Mouse (Mus musculus): ENCODE measurements around the gene Arhgef28.

The Arhgef28 gene

DNA sequence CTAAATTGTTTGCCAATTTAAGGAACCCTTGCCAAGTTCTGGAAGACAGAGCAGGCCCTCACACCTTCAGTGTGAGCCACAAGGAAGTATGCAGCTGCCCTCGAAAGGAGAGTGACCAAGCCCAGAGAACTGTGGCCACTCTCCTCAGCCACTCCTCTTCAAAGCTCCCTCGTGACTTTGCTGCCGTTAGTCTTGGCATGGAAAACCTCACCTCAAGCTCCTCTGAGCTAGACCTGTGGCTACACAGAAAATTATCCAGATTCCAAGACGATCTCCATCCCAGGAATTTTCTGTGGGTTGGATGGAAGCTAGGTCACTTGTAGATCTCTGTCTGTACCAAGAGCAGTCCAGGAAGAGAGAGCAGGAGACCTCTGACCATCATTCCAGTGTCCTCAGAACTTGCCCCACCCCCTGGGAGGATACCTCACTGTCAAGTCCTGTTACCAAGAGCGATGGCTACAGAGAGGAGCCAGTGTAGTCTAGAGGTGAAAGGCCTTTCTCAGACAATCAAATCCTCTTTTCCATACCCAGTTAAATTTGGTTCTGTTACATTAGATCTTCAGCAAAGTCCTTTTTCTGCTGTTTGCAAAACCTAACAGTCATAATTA lies 200.5 kb downstream of the Arhgef28 start:
- in situ Hi-C loops (cut with MboI; ENCODE audit: low pct_unique_long_range_greater_than_20kb in 1 of 2, low sequenced_read_pairs in 2 of 2, unreplicated experiment in 1 of 2): no loop called here

DNA sequence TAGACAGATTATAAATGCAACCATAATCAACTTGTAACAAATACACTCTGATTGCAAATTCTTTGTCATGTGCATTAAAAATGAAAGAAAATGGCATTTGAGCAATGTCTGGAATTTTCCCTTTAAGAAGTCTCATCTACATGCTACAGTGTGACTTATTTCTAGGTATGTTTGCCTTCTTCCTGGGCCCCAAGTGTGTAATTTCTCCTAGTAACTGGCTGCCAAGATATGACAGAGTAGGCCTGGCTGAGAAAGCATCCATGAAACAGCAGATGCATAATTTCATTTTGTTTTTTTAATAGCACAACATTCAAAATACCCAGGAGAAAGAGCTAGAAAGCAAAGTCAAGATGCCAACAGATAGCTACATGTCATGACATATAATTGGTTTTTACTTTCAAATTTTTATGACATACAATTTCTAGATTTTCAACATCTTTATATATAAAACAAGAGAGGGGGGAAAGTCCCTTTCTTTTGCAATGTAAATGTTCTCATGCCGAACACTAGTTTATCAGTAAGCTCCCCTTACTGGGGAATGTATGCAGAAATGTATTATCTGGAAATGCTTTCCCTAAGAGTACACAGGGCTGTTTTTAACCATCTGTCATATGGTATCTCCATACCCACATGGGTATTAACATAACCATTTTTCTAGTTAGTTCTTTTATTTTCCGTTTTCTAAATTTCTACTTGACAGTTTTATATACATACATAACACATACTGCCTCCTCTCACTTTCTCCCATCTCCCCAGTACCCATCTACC lies 201.4 kb downstream of the Arhgef28 start:
- in situ Hi-C loops (cut with MboI; ENCODE audit: low pct_unique_long_range_greater_than_20kb in 1 of 2, low sequenced_read_pairs in 2 of 2, unreplicated experiment in 1 of 2): no loop called here

DNA sequence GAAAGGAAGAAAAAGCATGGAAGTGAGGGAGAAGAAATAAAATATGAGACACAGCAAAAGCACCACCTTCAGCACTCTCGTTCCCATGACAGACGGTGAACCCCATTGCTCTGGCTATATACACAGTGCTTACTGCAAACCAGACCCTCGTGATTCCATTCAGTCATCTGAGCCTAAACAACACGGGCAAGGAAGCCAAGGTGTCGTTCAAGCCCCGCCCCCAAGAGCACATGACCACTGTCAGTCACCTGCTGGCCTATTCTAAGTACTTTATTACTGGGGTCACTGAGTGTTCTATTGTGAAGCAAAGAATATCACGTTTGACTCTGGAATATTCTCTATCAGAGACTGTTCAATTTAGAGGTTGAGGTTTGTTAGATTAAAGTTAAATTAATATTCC lies 202.5 kb downstream of the Arhgef28 start:
- in situ Hi-C loops (cut with MboI; ENCODE audit: low pct_unique_long_range_greater_than_20kb in 1 of 2, low sequenced_read_pairs in 2 of 2, unreplicated experiment in 1 of 2): no loop called here

DNA sequence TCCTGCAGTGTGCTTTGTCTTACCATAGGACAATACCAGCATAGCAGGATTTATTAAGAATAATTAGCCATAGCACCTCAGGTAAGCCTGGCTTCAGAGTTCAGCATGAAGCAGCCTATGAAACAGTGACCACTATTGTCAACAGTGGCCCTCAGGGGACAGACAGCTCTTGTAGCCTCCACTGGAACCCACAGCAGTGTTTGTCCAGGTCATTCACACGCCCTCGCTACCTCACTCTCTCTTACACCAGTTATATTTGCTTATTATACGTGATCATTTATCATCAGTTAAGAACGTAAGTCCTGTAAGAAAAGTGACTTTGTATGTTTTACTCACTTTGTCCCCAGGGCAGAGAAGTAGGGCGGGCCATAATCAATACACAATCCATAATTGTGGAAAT lies 203.6 kb downstream of the Arhgef28 start:
- in situ Hi-C loops (cut with MboI; ENCODE audit: low pct_unique_long_range_greater_than_20kb in 1 of 2, low sequenced_read_pairs in 2 of 2, unreplicated experiment in 1 of 2): no loop called here

DNA sequence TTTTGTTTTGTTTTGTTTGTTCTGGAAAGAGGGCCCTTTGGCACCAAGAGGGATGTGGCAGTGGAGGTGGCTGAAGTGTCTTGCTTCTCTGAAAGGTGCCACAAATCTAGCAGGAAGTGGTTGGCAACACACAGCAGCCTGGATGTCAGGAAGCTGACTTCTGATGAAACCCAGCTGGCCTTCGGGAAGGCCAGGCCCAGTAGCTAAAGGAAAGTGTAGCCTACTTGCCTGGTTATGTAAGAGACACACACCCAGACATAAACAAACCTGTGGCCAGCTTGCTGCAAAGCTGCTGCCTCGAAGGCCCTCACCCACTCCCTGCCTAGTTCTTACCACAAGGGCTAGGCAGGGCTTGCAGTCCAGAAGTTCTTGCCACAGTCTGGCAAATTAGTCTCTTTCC lies 204.1 kb downstream of the Arhgef28 start:
- in situ Hi-C loops (cut with MboI; ENCODE audit: low pct_unique_long_range_greater_than_20kb in 1 of 2, low sequenced_read_pairs in 2 of 2, unreplicated experiment in 1 of 2): no loop called here

DNA sequence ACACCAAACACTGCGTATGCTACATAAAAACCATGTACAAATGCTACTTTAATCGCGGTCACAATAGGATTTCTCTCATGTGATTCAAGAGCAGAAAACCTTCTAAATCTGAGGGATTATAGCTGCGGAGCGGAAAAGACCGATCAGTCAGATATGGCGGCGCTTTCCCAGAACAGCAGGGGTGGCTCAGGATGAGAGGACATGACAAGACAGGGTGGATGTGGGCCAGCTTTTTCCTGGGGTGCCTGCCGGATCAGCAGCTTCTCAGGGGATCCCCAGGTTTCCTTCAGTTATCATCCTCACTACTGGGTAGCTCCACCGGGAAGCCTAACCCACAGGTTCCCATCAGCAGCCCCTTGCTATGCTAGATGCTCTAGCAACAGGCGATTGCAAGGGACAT lies 204.5 kb downstream of the Arhgef28 start:
- in situ Hi-C loops (cut with MboI; ENCODE audit: low pct_unique_long_range_greater_than_20kb in 1 of 2, low sequenced_read_pairs in 2 of 2, unreplicated experiment in 1 of 2): no loop called here

DNA sequence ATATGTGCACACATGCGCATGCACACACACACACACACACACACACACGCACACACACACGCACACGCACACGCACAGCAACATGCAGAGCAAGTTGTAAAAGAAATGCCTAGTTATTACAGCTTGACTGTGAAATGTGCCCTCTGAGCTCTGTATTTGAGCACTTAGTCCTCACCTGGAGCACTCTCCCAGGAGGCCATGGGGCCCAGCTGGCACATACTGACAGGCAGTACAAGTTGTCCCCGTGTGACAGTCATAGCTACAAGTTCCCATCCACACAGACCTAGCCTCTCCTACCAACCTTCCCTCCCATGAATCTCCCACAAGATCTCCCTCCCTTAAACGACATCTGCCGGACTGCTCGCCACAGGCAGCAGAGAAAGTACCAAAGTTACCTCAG lies 205.4 kb downstream of the Arhgef28 start:
- in situ Hi-C loops (cut with MboI; ENCODE audit: low pct_unique_long_range_greater_than_20kb in 1 of 2, low sequenced_read_pairs in 2 of 2, unreplicated experiment in 1 of 2): no loop called here

DNA sequence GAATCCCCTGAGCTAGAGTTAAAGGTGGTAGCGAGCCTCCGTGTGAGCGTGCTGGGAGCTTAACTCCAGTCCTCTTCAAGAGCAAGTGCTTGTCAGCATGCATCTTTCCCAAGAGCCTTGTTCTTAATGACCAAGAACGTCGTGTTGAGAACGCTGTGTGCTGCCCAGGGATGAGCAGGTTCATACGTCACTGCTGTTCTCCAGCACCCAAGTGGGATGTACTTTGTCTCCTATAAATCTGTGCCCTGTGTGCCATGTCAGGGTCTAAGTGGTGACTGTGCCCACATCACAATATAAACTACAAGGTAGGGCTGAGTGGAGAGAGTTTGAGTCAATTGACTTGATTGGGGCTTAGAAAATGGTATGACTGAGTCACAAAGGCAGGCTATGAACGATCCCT lies 207.1 kb downstream of the Arhgef28 start:
- in situ Hi-C loops (cut with MboI; ENCODE audit: low pct_unique_long_range_greater_than_20kb in 1 of 2, low sequenced_read_pairs in 2 of 2, unreplicated experiment in 1 of 2): no loop called here

DNA sequence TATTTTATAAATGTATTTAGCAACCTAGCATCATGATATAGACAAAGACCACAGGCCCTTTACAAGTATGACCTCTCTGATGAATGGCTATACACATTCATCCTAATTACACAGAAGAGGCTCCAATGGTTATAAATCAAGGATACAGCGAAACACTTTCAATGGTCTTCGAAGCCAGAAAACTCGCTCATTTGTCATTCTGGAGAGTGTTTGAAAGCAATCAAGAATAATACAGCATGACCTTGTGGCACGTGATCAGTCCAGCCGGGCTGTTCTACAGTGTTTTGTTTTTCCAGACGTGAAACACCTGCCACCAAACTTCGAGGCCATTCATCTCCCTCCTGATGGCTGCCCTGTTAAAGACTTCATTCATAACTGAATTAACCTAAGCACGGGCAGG lies 207.7 kb downstream of the Arhgef28 start:
- in situ Hi-C loops (cut with MboI; ENCODE audit: low pct_unique_long_range_greater_than_20kb in 1 of 2, low sequenced_read_pairs in 2 of 2, unreplicated experiment in 1 of 2): no loop called here

DNA sequence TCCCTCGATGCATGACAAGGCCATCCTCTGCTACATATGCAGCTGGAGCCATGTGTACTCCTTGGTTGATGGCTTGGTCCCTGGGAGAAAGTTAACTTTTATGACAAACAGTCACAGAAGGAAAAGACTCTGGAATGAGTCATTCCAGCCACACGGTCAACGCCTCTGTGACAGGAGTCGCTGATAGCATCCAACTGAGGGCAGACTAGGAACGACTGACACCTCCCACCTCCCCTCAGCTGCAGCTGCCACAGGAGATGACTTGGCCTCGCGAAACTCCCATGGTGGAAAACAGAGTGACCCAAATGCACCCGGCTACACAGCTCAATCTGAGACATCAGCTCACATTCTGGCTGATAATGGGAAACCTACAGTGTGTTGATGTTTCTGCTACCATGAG lies 215.3 kb downstream of the Arhgef28 start:
- in situ Hi-C loops (cut with MboI; ENCODE audit: low pct_unique_long_range_greater_than_20kb in 1 of 2, low sequenced_read_pairs in 2 of 2, unreplicated experiment in 1 of 2): no loop called here

DNA sequence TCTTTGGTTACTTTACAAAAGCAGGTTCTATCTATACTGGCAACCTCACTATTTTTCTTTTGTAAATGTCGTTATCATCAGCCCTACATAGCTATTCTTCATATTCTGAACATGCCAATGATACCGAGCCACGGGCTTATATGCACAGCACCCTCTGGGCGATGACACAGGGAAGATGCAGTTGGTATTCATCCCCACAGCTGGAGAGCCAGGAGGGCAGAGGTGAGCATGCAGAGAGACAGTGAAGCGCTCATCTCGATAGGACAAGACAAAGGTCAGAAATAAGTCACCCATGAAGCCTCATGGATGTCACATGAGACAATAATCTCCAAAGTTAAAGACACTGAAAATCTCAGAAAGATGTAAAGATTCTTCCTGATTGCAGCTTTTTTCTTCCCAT lies 217.4 kb downstream of the Arhgef28 start:
- in situ Hi-C loops (cut with MboI; ENCODE audit: low pct_unique_long_range_greater_than_20kb in 1 of 2, low sequenced_read_pairs in 2 of 2, unreplicated experiment in 1 of 2): no loop called here

DNA sequence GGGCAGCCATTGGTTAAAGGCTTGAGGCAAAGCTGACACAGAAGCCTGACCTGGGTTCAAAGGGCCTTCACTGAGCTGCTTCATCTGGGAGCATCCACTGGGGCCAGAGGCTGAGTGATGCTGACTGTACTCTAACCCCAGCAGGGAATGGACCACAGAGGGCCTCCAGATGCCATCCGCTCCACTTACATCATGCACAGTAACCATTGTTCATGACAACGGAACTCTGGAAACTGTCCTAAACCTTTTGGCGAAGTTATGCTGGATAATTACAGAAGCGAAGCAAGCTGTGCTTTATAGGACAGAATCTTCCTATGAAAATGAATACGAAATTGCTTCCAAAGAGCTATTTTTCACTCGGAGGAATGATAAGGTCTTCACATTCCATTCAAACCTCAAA lies 219.5 kb downstream of the Arhgef28 start:
- in situ Hi-C loops (cut with MboI; ENCODE audit: low pct_unique_long_range_greater_than_20kb in 1 of 2, low sequenced_read_pairs in 2 of 2, unreplicated experiment in 1 of 2): no loop called here

DNA sequence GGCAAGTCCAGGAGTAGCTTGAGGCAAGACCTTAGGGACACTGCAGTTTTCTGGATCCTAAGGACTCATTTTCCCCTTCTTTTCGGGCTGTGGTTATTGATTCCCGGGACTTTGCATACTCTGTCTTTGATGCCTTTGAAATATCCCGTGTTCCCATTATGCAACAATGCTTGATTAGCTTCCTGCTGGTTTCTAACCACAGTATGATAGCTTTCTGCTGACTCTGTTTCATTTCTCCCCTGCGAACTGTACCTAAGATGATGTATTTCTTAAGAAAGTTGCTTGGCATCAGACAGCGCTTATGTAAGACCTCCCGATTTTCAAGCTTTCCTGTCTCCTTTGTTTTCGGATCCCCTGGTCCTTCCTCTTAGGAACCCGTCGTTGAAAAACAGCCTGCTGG lies 229.1 kb downstream of the Arhgef28 start:
- in situ Hi-C loops (cut with MboI; ENCODE audit: low pct_unique_long_range_greater_than_20kb in 1 of 2, low sequenced_read_pairs in 2 of 2, unreplicated experiment in 1 of 2): no loop called here

DNA sequence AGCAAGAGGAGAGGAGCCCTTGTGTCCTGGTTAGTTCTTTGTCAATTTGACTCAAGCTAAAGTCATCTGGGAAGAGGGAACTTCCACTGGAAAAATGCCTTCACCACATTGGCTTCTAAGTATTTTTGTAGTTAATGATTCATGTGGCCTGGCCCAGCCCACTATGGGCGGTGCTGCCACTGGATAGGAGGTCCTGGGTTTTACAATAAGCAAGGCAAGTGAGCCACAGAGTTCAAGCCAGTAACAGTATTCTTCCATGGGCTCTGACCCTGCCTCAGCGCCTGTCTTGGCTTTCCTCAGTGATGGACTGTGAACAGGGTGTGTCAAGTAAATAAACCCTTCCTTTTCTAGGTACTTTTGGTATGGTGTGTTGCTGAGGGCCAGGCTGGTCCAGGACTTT lies 229.6 kb downstream of the Arhgef28 start:
- in situ Hi-C loops (cut with MboI; ENCODE audit: low pct_unique_long_range_greater_than_20kb in 1 of 2, low sequenced_read_pairs in 2 of 2, unreplicated experiment in 1 of 2): no loop called here

DNA sequence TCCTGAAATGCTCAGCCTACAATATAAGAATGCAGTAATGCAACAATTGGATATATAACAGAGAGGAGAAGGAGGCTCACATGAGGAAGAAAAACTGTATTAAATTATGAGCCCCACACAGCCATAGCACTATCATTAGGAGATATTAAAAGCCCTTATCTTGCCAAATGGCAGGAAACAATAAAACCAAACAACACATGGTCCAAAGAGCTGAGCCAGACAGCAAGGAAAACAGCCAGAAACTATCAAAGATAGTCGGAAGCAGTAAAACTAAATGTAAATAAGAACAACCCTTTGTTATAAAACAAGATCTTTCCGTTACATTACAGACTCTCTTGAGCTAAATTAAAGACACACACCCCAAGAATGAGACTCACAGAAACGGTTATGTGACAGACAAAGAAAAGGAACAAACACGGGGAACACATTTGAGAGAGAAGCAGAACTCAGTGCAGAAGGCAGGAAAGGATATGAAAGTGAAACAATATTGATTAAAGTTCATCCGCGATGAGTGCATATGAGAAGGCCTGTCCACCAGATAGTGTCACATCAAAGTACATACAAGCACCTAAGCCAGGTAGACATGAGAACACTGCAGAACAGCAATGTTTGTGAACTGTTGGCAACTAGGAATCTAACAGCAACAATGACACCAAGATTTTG lies 231.6 kb downstream of the Arhgef28 start:
- in situ Hi-C loops (cut with MboI; ENCODE audit: low pct_unique_long_range_greater_than_20kb in 1 of 2, low sequenced_read_pairs in 2 of 2, unreplicated experiment in 1 of 2): no loop called here

DNA sequence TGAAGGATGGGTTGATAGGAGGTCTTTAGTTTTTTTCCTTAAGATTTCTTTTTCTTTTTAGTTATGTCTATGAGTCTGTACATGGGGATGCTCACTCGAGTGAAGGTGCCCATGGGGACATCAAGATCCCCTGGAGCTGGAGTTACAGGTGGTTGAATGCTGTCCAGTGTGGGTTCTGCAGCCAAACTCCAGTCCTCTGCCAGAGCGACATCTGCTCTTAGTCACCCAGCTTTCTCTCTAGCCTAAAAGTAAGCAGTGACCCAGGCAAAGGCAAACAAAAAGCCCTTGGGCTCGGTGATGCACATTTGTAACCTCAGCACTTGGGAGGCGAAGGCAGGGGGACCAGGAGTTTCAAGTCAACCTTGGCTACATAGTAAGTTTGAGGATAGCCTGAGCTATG lies 232.3 kb downstream of the Arhgef28 start:
- in situ Hi-C loops (cut with MboI; ENCODE audit: low pct_unique_long_range_greater_than_20kb in 1 of 2, low sequenced_read_pairs in 2 of 2, unreplicated experiment in 1 of 2): no loop called here

DNA sequence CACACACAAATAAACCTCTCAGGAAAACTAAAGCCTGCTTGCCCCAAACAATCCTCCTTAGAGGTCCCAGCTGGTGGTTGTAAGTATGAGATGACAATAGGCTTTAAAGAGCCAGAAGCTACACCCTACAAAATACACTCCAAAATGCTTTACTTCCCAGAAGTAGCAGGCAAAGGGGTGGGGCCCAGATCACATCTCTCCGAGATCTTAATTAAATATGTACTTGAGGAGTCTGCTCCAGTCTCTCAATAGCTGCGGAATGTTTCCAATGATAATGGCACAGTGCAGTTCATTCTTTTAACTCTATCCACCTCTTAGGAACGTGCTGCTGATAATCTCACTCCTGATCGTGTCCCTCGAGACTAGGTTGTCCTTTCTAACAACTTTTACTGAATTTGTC lies 240.2 kb downstream of the Arhgef28 start:
- in situ Hi-C loops (cut with MboI; ENCODE audit: low pct_unique_long_range_greater_than_20kb in 1 of 2, low sequenced_read_pairs in 2 of 2, unreplicated experiment in 1 of 2): no loop called here

DNA sequence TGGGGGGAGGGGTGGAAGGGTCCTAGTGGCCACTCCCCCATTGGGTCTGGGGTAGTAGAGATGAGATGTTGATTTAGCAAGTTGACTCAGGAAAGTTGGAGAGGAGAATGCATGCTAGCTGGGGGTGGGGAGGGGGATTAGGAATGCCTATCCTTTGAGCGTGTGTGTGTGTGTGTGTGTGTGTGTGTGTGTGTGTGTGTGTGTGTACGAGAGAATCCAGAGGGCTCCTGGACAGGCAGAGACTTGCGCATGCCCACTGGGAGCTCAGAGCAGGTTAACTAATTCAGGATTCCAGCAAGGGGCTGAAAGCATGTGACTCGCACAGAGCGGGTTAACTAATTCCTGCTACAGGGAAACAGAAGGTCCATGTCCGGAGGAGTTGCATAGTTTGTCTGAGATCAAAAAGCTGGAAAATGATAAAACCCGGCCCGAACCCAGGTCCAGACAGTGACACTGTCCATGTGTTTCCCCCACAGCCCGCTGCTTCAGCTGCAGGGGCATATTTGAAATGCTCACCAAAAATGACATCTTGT lies 241.3 kb downstream of the Arhgef28 start:
- in situ Hi-C loops (cut with MboI; ENCODE audit: low pct_unique_long_range_greater_than_20kb in 1 of 2, low sequenced_read_pairs in 2 of 2, unreplicated experiment in 1 of 2): no loop called here

DNA sequence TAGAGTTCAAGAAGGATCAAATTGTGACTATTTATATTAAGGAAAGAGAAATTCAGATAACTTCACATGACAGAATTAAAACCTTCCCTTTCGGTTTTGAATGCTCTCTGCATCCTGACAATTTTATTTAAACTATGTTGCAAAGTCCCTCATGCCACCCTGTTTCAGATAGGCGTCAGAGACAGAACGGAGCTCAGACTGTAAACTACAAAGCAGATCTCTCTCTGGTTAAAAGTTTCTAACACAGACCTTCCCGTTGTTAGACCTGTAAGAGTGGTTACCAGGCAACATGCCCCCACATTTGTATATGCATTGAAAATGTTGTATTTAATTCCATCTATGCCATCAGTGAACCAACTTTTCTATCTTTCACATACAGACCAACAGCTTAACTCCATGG lies 246.1 kb downstream of the Arhgef28 start:
- in situ Hi-C loops (cut with MboI; ENCODE audit: low pct_unique_long_range_greater_than_20kb in 1 of 2, low sequenced_read_pairs in 2 of 2, unreplicated experiment in 1 of 2): no loop called here

Measured in mouse embryonic stem cell (cell line).